Mouse (Mus musculus): ENCODE data around the gene Rtp3.

GRCm38 (mm10) chr9:110979411-110979810 is 11.0 kb downstream of the Rtp3 start:
- TF ChIP-seq EP300 (IDR thresholded peaks at IDR 0.05; ENCODE audit: insufficient read depth, low read depth, low read length), result no peak
- TF ChIP-seq CTCF (IDR thresholded peaks at IDR 0.05; ENCODE audit: low read depth, low read length), result no peak

Measured in ES-Bruce4 (cell line).